Mouse (Mus musculus): Measurements from ENCODE around the gene Mtf1. TPM values are rescaled to one million over a fixed set of nuclear protein-coding genes. Genes with fewer than 3 reads are reported as not detected.

Gene Mtf1
- polyA plus RNA-seq, 1 experiment from 2014 or later: 16.1 TPM

GRCm38 (mm10) chr4:124773995-124774394, 27.9 kb upstream of the Mtf1 start:
- Histone ChIP-seq H3K4me3 (no peak overlapping the region), H3K9me3 (no peaks in the 10 kb centered on the region), H3K36me3 (peaks cover 6% of the 10 kb centered on the region; the same call in 1 of the 2 replicates), H3K4me1 (peaks cover 23% of the 10 kb centered on the region), H3K27me3 (ENCODE audit: insufficient read depth, poor library complexity, severe bottlenecking) (no peaks in the 10 kb centered on the region), H3K27ac (peak overlapping the region; percentile 57; the same call in 1 of the 2 replicates)
- 79% methylated on average over 6 of the region's 6 CpGs for WGBS
- DNase-seq (ENCODE audit: low spot score): no peak

- peak; percentile 85 for DNase-seq (ENCODE audit: low spot score)
- H3K36me3 ChIP-seq: peaks cover 11% of the 10 kb centered on the region
- H3K4me1 ChIP-seq: peaks cover 23% of the 10 kb centered on the region
- no peaks in the 10 kb centered on the region for H3K9me3 ChIP-seq
- 15% methylated on average over 2 of the region's 2 CpGs for WGBS
- no peaks in the 10 kb centered on the region for H3K27me3 ChIP-seq (ENCODE audit: insufficient read depth, poor library complexity, severe bottlenecking)
- H3K4me3 ChIP-seq: no peak overlapping the region
- H3K27ac ChIP-seq: peak overlapping the region; percentile 57; the same call in 1 of the 2 replicates
Observed at GRCm38 (mm10) chr4:124774429-124774828, 27.5 kb upstream of the Mtf1 start.

- Histone ChIP-seq H3K36me3 (peaks cover 66% of the 10 kb centered on the region), H3K4me3 (no peak overlapping the region)
- WGBS: 93% methylated on average over 7 of the region's 7 CpGs
Observed at GRCm38 (mm10) chr4:124781361-124781760, 20.5 kb upstream of the Mtf1 start.

GRCm38 (mm10) chr4:124782395-124782794, 19.5 kb upstream of the Mtf1 start:
- Histone ChIP-seq H3K4me1 (no peaks in the 10 kb centered on the region), H3K36me3 (peaks cover 75% of the 10 kb centered on the region)
- DNase-seq (ENCODE audit: low spot score): no peak

More at GRCm38 (mm10) chr4:124781361-124781760, 20.5 kb upstream of the Mtf1 start:
- H3K4me1 ChIP-seq: no peaks in the 10 kb centered on the region
- H3K27me3 ChIP-seq (ENCODE audit: insufficient read depth, poor library complexity, severe bottlenecking): no peaks in the 10 kb centered on the region
- H3K9me3 ChIP-seq: no peaks in the 10 kb centered on the region
- no peak overlapping the region for H3K27ac ChIP-seq
- no peak for DNase-seq (ENCODE audit: low spot score)

GRCm38 (mm10) chr4:124783937-124784336, 18.0 kb upstream of the Mtf1 start:
- Histone ChIP-seq H3K27ac (no peak overlapping the region), H3K9me3 (no peaks in the 10 kb centered on the region), H3K36me3 (peaks cover 78% of the 10 kb centered on the region), H3K4me3 (no peak overlapping the region), H3K4me1 (no peaks in the 10 kb centered on the region), H3K27me3 (ENCODE audit: insufficient read depth, poor library complexity, severe bottlenecking) (no peaks in the 10 kb centered on the region)
- 89% methylated on average over 8 of the region's 8 CpGs for WGBS
- DNase-seq (ENCODE audit: low spot score): no peak

More at GRCm38 (mm10) chr4:124782395-124782794, 19.5 kb upstream of the Mtf1 start:
- Histone ChIP-seq H3K4me3 (no peak overlapping the region), H3K27ac (no peak overlapping the region), H3K27me3 (ENCODE audit: insufficient read depth, poor library complexity, severe bottlenecking) (no peaks in the 10 kb centered on the region), H3K9me3 (no peaks in the 10 kb centered on the region)
- 89% methylated on average over 8 of the region's 8 CpGs for WGBS

- Histone ChIP-seq H3K4me1 (no peaks in the 10 kb centered on the region), H3K4me3 (no peak overlapping the region), H3K36me3 (peaks cover 84% of the 10 kb centered on the region), H3K27ac (no peak overlapping the region), H3K9me3 (no peaks in the 10 kb centered on the region), H3K27me3 (ENCODE audit: insufficient read depth, poor library complexity, severe bottlenecking) (no peaks in the 10 kb centered on the region)
- DNase-seq (ENCODE audit: low spot score): no peak
- WGBS: 74% methylated on average over 4 of the region's 4 CpGs
Observed at GRCm38 (mm10) chr4:124790013-124790412, 11.9 kb upstream of the Mtf1 start.

- Histone ChIP-seq H3K36me3 (peaks cover 79% of the 10 kb centered on the region), H3K9me3 (no peaks in the 10 kb centered on the region), H3K27ac (no peak overlapping the region), H3K4me1 (no peaks in the 10 kb centered on the region), H3K27me3 (ENCODE audit: insufficient read depth, poor library complexity, severe bottlenecking) (no peaks in the 10 kb centered on the region), H3K4me3 (no peak overlapping the region)
- DNase-seq (ENCODE audit: low spot score): no peak
- 87% methylated on average over 8 of the region's 8 CpGs for WGBS
Observed at GRCm38 (mm10) chr4:124792114-124792513, 9.8 kb upstream of the Mtf1 start.

- H3K4me1 ChIP-seq: no peaks in the 10 kb centered on the region
- H3K4me3 ChIP-seq: no peak overlapping the region
- H3K27ac ChIP-seq: no peak overlapping the region
- no peaks in the 10 kb centered on the region for H3K27me3 ChIP-seq (ENCODE audit: insufficient read depth, poor library complexity, severe bottlenecking)
- no peak for DNase-seq (ENCODE audit: low spot score)
- no peaks in the 10 kb centered on the region for H3K9me3 ChIP-seq
- WGBS: 90% methylated on average over 8 of the region's 8 CpGs
- H3K36me3 ChIP-seq: peaks cover 74% of the 10 kb centered on the region
Observed at GRCm38 (mm10) chr4:124796141-124796540, 5.8 kb upstream of the Mtf1 start.

- Histone ChIP-seq H3K9me3 (no peaks in the 10 kb centered on the region), H3K27me3 (ENCODE audit: insufficient read depth, poor library complexity, severe bottlenecking) (no peaks in the 10 kb centered on the region), H3K4me3 (no peak overlapping the region), H3K4me1 (no peaks in the 10 kb centered on the region), H3K27ac (no peak overlapping the region), H3K36me3 (peaks cover 67% of the 10 kb centered on the region)
- 87% methylated on average over 2 of the region's 2 CpGs for WGBS
- DNase-seq (ENCODE audit: low spot score): no peak
Observed at GRCm38 (mm10) chr4:124796913-124797312, 5.0 kb upstream of the Mtf1 start.

- H3K4me3 ChIP-seq: peak overlapping the region; percentile 92
- H3K4me1 ChIP-seq: peaks cover 8% of the 10 kb centered on the region; the same call in 1 of the 2 replicates
- H3K27ac ChIP-seq: peak overlapping the region; percentile 95
- no peaks in the 10 kb centered on the region for H3K9me3 ChIP-seq
- H3K27me3 ChIP-seq (ENCODE audit: insufficient read depth, poor library complexity, severe bottlenecking): no peaks in the 10 kb centered on the region
- WGBS: 1% methylated on average over 51 of the region's 53 CpGs
- DNase-seq (ENCODE audit: low spot score): peak; percentile 99
- peaks cover 47% of the 10 kb centered on the region for H3K36me3 ChIP-seq
Observed at GRCm38 (mm10) chr4:124802309-124803260, 681 bp downstream of the Mtf1 start.

GRCm38 (mm10) chr4:124803406-124803805, 1.5 kb downstream of the Mtf1 start:
- no peak for DNase-seq (ENCODE audit: low spot score)
- 73% methylated on average over 6 of the region's 6 CpGs for WGBS
- Histone ChIP-seq H3K4me1 (peaks cover 11% of the 10 kb centered on the region; the same call in 1 of the 2 replicates), H3K27ac (no peak overlapping the region), H3K27me3 (ENCODE audit: insufficient read depth, poor library complexity, severe bottlenecking) (no peaks in the 10 kb centered on the region), H3K36me3 (peaks cover 41% of the 10 kb centered on the region), H3K4me3 (peak overlapping the region; percentile 92), H3K9me3 (no peaks in the 10 kb centered on the region)

GRCm38 (mm10) chr4:124808511-124808910, 6.6 kb downstream of the Mtf1 start:
- H3K36me3 ChIP-seq: peaks cover 39% of the 10 kb centered on the region

More at GRCm38 (mm10) chr4:124808511-124808910, 6.6 kb downstream of the Mtf1 start:
- H3K27me3 ChIP-seq (ENCODE audit: insufficient read depth, poor library complexity, severe bottlenecking): no peaks in the 10 kb centered on the region
- no peak for DNase-seq (ENCODE audit: low spot score)
- H3K4me3 ChIP-seq: no peak overlapping the region
- H3K9me3 ChIP-seq: no peaks in the 10 kb centered on the region
- H3K27ac ChIP-seq: no peak overlapping the region; the same call in 1 of the 2 replicates
- peaks cover 16% of the 10 kb centered on the region; the same call in 1 of the 2 replicates for H3K4me1 ChIP-seq
- whole genome bisulfite sequencing: 52% methylated on average over 5 of the region's 5 CpGs
